Mouse (Mus musculus) E14TG2a.4 (cell line): ENCODE results near the gene H3f3a.

Source experiments
- CTCF ChIP-seq: conservative IDR thresholded peaks from 2 replicates; pipeline ENCODE4 v1.5.1; 2014; ENCODE audit warnings: low read length
- NANOG ChIP-seq: IDR thresholded peaks from 2 replicates; pipeline ENCODE4 v1.6.1; 2014; ENCODE audit warnings: borderline replicate concordance, low read length, mixed read lengths
- POU5F1 ChIP-seq: IDR thresholded peaks from 2 replicates; pipeline ENCODE4 v1.6.1; 2014; ENCODE audit warnings: low read length, borderline replicate concordance

DNA sequence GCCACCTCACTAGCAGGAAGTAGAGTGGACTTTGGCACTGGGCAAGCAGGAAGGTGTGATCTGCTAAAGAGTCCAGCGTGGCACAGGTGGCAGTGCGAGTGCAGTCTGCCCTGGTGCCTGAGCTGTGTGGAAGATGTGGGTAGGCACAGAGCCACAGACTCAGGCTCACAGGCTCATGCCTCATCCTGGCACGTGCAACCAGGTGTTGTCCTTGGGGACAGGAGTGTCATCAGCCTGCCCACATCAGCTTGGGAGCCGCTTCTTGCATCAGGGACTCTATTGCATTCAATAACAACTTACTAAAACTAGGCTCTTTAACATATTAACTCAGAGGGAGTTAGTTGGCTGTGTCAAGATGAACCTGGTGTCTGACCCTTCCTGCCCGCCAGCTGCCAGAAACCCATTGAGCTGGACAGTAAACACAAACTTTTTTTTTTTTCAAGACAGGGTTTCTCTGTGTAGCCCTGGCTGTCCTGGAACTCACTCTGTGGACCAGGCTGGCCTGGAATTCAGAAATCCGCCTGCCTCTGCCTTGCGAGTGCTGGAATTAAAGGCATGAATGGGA, 55.7 kb downstream of the H3f3a start:
- TF ChIP-seq CTCF (no peak), POU5F1 (no peak), NANOG (no peak)
